Mouse (Mus musculus) spleen, postnatal 4 days (tissue): Measurements from ENCODE around the gene Il17ra.

Source experiments
- DNase-seq, 2 experiments: peaks; one replicate each; pipeline ENCODE4 v3.0.0; 2022; ENCODE audit warnings: low spot score in 2 of 2

Gene Il17ra

GRCm38 (mm10) chr6:120463086-120463871 lies at the start of gene Il17ra:
TSS of gene Il17ra (plus strand) at chr6:120463247.
- peak; percentile 87 to 93 for DNase-seq

- no peak for DNase-seq
Measured at GRCm38 (mm10) chr6:120438161-120438560, 24.9 kb upstream of the Il17ra start.

- DNase-seq: no peak
Measured at GRCm38 (mm10) chr6:120442171-120442749, 20.8 kb upstream of the Il17ra start.

- no peak for DNase-seq
Measured at GRCm38 (mm10) chr6:120443363-120444355, 19.4 kb upstream of the Il17ra start.

- DNase-seq: no peak
Measured at GRCm38 (mm10) chr6:120450208-120450607, 12.8 kb upstream of the Il17ra start.

GRCm38 (mm10) chr6:120452384-120453102 lies 10.5 kb upstream of the Il17ra start:
- DNase-seq: peak in 1 of 2 experiments; percentile 56

- peak in 1 of 2 experiments; percentile 56 for DNase-seq
Measured at GRCm38 (mm10) chr6:120453103-120453445, 10.0 kb upstream of the Il17ra start.

- DNase-seq: no peak
Measured at GRCm38 (mm10) chr6:120453556-120453955, 9.5 kb upstream of the Il17ra start.

- DNase-seq: peak in 1 of 2 experiments; percentile 50
Measured at GRCm38 (mm10) chr6:120454627-120455077, 8.4 kb upstream of the Il17ra start.

- peak in 1 of 2 experiments; percentile 60 for DNase-seq
Measured at GRCm38 (mm10) chr6:120457074-120457473, 6.0 kb upstream of the Il17ra start.

GRCm38 (mm10) chr6:120457751-120458150 lies 5.3 kb upstream of the Il17ra start:
- DNase-seq: no peak

GRCm38 (mm10) chr6:120461217-120461616 lies 1.8 kb upstream of the Il17ra start:
- DNase-seq: peak in 1 of 2 experiments; percentile 60

- DNase-seq: peak in 1 of 2 experiments; percentile 57
Measured at GRCm38 (mm10) chr6:120462251-120462650, 796 bp upstream of the Il17ra start.

- DNase-seq: peak; percentile 51 to 75
Measured at GRCm38 (mm10) chr6:120463884-120464283, 837 bp downstream of the Il17ra start.

- DNase-seq: peak in 1 of 2 experiments; percentile 58
Measured at GRCm38 (mm10) chr6:120464406-120464939, 1.4 kb downstream of the Il17ra start.

- peak in 1 of 2 experiments; percentile 53 for DNase-seq
Measured at GRCm38 (mm10) chr6:120465393-120465792, 2.3 kb downstream of the Il17ra start.

- DNase-seq: peak in 1 of 2 experiments; percentile 49
Measured at GRCm38 (mm10) chr6:120466609-120467329, 3.7 kb downstream of the Il17ra start.

GRCm38 (mm10) chr6:120468259-120468658 lies 5.2 kb downstream of the Il17ra start:
- DNase-seq: no peak

- no peak for DNase-seq
Measured at GRCm38 (mm10) chr6:120469268-120469667, 6.2 kb downstream of the Il17ra start.

- DNase-seq: no peak
Measured at GRCm38 (mm10) chr6:120469770-120470169, 6.7 kb downstream of the Il17ra start.
